Mouse (Mus musculus) heart, adult 2 months (tissue): ENCODE data around the gene Ano10.

Source experiments
- CTCF ChIP-seq: fragments of 200-600 bp; IDR thresholded peaks from 2 replicates; pipeline ENCODE4 v1.8.1; 2022; ENCODE audit warnings: antibody characterized with exemption, mild to moderate bottlenecking, moderate library complexity
- EP300 ChIP-seq: fragments of 200-500 bp; IDR thresholded peaks from 2 replicates; pipeline ENCODE4 v1.6.1; 2011; ENCODE audit warnings: low read depth, low read length, control low read depth; ENCODE audit not compliant: insufficient read depth
- POLR2A ChIP-seq: fragments of 200-500 bp; IDR thresholded peaks from 2 replicates; pipeline ENCODE4 v1.6.1; 2011; ENCODE audit warnings: mild to moderate bottlenecking, low read depth, low read length, control low read depth; ENCODE audit not compliant: insufficient read depth

DNA sequence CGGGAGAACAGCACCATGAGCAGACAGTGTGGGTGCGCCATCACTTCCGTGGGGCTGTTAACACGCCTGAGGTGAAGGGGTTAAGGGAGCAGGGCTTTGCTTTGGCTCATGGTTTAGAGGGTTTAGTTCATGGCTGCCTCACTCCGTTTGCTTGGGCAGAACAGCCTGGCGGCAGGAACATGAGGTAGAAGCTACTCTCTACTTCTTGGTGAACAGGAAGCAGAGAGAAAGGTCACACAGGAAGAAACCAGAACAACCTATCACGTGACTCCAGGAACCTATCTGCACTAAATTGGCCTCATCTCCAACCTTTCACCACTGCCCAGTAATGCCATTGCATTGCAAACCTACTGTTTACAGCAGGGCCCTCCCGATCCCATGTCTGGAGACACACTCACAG, 48.3 kb downstream of the Ano10 start:
- no peak for TF ChIP-seq CTCF
- no peak for TF ChIP-seq POLR2A
- no peak for TF ChIP-seq EP300
